Mouse (Mus musculus): ENCODE results near the gene Josd2. TPM values are rescaled to one million over a fixed set of nuclear protein-coding genes. Genes with fewer than 3 reads are reported as not detected.

The Josd2 gene
- total RNA-seq, 2 experiments from 2014 or later, result 73.6 to 86.0 TPM

DNA sequence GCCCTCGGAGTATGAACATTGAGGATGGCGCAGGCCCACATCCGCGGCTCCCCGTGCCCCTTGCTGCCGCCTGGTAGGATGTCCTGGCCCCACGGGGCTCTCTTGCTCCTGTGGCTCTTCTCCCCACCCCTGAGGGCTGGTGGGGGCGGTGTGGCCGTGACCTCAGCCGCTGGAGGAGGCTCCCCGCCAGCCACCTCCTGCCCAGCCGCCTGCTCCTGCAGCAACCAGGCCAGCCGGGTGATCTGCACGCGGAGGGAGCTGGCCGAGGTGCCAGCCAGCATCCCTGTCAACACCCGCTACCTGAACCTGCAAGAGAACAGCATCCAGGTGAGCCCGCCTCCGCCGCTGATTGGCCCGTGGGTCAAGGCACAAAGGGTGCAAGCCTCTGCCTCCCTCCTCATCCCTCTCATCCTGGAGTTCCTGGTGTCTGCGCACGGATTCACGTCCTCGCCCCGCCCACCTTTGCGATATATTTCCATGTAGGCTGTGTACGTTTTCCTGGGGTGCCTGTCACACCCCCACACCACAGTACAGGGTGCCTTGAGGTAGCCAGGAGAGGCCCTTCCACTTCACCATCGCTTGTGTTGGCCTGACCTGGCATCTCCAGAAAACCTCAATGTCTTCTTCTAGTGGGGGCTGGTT lies 22.8 kb upstream of the Josd2 start:
- DNase-seq (ENCODE audit: low spot score in 2 of 2), result no peak

DNA sequence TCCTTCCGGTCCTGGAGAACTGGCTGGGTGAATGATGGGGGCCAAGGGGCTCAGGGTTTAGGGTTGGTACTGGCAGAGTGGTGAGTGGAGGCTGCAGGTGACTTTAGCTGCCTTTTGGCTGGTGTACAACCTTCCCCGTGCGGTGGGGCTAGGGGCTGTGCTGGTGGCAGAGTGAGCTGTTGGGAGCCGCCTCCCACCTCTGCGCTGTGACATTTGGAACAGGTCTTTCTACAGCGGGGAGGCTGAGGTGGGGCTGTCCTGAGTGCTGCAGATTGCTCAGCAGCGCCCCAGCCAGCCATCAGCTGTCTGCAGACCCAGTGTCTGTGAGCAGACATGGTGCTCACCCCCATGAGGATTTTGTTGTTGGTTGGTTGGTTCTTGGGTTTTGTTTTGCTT lies 22.3 kb upstream of the Josd2 start:
- no peak for DNase-seq (ENCODE audit: low spot score in 2 of 2)
- intact Hi-C loops (cut with DNase I), result loop anchor here (2.0 kb wide), 1 partner anchor 17 kb away; no protein-coding TSS in a partner anchor

More for the DNA sequence above, 22.8 kb upstream of the Josd2 start:
- intact Hi-C loops (cut with DNase I), result loop anchor here (2.0 kb wide), 1 partner anchor 18 kb away; no protein-coding TSS in a partner anchor

DNA sequence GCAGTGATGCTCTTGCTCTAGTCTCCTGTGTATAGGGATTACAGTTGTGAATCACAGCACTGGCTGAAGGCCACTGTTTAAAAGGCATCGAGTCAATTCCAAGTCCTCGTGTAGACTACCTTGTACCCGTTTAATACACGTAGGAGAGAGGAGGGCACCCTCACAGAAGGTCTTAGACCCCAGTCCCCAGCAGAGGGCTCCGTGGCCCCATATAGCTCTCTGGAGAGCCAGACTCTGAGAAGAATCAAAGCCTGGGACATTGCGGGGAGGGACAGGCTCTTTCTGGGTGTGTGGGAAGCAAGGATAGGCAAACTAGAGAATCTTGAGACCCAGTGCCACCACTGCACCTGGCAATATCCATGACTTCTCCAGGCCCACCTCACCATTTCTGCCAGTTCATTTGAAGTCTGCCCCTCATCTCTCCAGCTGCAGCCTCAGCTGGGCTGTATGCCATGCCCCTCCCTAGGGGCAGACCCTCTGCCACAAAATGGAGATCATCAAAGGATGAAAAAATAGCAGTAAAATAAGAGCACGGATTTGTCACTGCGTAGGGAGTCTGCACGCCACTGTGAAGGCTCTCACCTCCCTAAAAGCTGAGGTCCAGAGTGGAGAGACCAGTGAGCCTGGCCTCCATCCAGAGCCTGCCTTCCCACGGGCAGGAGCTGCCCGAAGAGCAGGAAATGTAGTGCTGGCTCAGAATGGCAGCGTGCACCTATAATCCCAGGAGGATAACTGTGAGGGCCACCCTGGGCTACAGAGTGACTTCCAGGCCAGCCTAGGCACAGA lies 21.5 kb upstream of the Josd2 start:
- no peak for DNase-seq (ENCODE audit: low spot score in 2 of 2)
- intact Hi-C loops (cut with DNase I), result no loop called here

DNA sequence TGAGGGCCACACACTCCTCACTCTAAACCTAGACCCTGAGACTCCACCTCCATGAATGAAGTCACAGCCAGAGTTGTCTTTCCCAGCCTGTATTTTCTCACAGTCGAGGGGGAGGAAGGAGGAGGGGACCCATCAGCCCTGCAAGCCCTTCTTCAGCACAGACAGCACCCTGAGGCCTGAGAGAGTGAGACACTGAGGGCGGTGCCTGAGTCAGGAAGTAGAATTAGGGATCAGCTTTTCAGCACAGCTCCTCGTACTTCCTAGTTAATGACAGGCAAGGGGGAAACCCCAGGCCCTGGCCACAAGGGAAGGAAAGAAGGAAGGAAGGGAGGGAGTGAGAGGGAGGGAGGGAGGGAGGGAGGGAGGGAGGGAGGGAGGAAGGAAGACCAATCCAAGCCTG lies 14.5 kb upstream of the Josd2 start:
- intact Hi-C loops (cut with DNase I), result no loop called here
- DNase-seq (ENCODE audit: low spot score in 2 of 2), result no peak

DNA sequence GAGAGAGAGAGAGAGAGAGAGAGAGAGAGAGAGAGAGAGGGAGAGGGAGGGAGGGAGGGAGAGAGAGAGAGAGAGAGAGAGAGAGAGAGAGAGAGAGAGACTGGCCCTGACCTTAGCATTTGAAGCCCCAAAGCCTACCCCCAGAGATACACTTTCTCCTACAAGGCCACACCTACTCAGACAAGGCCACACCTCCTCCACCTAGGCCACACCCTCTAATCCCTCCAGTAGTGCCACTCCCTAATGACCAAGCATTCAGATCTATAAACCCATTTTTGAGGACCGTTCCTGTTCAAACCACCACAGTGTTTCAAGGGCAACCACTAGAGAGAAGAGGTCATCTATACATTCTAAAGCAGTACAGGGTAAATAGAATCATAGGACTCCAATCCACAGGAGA lies 11.5 kb upstream of the Josd2 start:
- no peak for DNase-seq (ENCODE audit: low spot score in 2 of 2)
- intact Hi-C loops (cut with DNase I), result no loop called here

DNA sequence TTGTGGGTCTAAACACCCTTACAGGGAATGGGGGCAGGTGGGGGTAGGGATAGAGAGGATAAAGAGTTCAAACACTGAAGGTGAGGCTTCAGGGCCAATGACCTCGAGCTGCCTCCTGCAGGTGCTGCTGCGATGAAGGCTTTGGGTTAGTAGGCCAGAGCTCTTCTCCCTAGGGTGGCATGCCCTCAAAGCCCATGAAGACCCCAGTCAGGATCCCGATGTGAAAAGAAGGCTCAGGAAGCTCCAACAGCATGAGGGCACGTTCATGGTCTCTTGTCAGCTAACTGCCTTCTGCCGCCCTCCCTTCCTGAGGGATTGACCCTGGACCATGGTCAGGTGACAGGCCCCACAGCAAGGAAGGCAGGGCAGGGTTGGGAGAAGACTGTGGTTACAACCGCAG lies 7.7 kb upstream of the Josd2 start:
- DNase-seq (ENCODE audit: low spot score in 2 of 2), result no peak
- intact Hi-C loops (cut with DNase I), result no loop called here

DNA sequence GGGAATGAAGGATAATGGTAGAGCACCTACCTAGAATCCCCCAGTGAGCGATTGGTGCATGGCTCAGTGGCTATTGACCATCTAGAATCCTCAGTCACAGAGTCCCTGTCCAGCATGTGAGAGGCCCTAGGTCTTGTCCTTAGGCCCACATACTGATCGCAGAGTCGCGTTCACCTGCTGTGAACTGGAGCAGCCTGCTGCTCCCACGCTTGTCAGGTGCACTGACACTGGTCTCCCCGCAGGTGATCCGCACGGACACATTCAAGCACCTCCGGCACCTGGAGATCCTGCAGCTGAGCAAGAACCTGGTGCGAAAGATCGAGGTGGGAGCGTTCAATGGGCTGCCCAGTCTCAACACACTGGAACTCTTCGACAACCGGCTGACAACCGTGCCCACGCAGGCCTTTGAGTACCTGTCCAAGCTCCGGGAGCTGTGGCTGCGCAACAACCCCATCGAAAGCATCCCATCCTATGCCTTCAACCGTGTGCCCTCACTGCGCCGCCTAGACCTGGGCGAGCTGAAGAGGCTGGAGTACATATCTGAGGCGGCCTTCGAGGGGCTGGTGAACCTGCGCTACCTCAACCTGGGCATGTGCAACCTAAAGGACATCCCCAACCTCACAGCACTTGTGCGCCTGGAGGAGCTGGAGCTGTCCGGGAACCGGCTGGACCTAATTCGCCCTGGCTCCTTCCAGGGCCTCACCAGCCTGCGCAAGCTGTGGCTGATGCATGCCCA lies 6.8 kb upstream of the Josd2 start:
- DNase-seq (ENCODE audit: low spot score in 2 of 2), result no peak
- intact Hi-C loops (cut with DNase I), result no loop called here

DNA sequence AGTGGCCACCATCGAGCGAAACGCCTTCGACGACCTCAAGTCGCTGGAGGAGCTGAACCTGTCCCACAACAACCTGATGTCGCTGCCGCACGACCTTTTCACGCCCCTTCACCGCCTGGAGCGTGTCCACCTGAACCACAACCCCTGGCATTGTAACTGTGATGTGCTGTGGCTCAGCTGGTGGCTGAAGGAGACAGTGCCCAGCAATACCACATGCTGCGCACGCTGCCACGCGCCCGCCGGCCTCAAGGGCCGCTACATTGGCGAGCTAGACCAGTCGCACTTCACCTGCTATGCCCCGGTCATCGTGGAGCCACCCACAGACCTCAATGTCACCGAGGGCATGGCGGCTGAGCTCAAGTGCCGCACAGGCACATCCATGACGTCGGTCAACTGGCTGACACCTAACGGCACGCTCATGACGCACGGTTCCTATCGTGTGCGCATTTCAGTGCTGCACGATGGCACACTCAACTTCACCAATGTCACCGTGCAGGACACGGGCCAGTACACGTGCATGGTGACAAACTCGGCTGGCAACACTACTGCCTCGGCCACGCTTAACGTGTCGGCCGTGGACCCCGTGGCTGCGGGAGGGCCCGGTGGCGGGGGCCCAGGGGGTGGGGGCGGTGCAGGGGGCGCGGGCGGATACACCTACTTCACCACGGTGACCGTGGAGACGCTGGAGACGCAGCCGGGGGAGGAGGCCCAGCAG lies 6.1 kb upstream of the Josd2 start:
- intact Hi-C loops (cut with DNase I), result loop anchor here (2.0 kb wide), 1 partner anchor 17 kb away; no protein-coding TSS in a partner anchor

DNA sequence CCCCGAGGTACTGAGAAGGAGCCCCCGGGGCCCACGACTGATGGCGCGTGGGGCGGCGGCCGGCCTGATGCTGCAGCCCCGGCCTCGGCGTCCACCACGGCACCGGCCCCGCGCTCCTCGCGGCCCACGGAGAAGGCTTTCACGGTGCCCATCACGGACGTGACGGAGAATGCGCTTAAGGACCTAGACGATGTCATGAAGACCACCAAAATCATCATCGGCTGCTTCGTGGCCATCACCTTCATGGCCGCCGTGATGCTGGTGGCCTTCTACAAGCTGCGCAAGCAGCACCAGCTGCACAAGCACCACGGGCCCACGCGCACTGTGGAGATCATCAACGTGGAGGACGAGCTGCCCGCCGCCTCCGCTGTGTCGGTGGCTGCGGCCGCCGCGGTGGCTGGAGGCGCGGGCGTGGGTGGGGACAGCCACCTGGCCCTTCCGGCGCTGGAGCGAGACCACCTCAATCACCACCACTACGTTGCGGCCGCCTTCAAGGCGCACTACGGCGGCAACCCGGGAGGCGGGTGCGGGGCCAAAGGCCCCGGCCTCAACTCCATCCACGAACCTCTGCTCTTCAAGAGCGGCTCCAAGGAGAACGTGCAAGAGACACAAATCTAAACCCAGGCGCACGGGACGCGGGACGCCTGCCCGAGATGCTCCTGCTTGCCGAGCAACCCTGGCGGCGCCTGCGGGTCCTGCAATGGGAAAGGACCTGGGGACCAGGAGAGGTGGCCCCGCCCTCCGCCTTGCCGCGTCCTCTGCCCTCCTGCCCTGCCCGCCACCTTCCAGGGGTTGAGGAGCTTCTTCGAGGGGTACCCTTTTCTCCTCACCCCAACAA lies 5.3 kb upstream of the Josd2 start:
- no peak for DNase-seq (ENCODE audit: low spot score in 2 of 2)
- intact Hi-C loops (cut with DNase I), result loop anchor here (2.0 kb wide), 1 partner anchor 18 kb away; no protein-coding TSS in a partner anchor

More for the DNA sequence above, 6.1 kb upstream of the Josd2 start:
- DNase-seq (ENCODE audit: low spot score in 2 of 2), result no peak

DNA sequence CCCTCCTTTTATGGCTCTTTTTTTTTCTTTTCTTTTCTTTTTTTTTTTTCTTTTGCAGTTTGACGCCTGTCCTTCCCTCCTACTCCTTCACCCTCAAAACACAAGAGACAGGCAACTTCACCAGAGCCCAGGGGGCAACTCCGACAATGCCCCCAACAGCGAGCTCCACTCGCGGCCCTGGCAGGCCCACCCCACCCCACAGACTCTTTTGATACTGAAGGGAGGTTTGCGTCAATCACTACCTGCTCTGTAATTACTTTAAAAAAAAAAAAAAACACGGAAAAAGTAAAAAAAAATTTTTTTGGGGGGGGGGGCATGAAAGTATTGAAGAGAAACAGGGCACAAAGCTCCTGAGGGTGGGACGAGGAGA lies 4.7 kb upstream of the Josd2 start:
- intact Hi-C loops (cut with DNase I), result loop anchor here (2.0 kb wide), 1 partner anchor 18 kb away; no protein-coding TSS in a partner anchor

DNA sequence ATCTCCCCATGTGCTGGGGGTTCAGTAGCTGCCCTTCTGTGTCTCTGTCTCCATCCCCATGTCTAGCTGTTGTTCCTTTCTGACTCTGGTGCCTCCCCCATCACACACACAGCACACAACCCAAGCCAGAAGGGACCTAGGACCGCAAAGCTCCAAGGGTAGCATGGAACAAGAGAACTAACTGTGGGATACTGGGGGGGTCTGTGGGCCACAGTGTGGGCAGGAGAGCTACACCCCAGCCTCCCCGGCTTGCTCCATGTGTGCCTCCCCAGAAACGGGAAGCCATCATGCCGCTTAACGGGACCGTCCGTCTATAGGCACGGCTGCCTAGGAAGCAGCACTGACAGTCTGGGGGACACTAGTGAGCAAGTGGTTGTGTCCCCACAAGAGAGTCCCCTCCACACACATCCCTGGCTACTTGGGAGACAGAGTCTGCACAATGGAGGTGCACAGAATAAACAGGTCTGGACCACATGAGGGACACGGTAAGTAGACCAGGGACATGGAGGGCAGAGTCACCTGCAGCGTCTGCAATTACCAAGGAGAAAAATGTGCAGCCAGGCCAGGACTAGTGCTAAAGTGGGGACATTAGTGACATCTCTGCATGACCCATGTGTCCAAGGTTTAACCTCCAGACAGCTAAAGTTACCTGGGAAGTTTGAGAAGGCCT lies 4.1 kb upstream of the Josd2 start:
- intact Hi-C loops (cut with DNase I), result loop anchor here (2.0 kb wide), 1 partner anchor 19 kb away; no protein-coding TSS in a partner anchor
- DNase-seq (ENCODE audit: low spot score in 2 of 2), result no peak

More for the DNA sequence above, 4.7 kb upstream of the Josd2 start:
- no peak for DNase-seq (ENCODE audit: low spot score in 2 of 2)

DNA sequence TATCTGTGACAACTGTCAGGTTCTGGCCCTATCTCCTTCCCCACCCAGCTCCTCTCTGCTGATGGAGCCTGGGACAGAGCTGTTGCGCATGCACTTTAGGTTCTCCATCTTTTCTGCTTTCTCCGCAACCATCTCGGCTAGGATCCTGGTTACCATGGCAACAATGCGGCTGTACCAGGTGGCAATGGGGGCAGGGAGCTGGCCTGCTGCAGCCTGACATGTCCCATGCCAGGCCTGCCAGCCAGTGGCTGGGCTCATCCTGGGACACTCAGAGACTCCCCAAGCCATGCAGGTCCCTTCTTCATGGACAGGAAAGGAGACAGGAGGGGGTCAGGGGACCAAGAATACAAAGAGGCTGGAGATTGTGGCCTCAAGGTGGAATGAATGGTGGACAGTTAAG lies 3.3 kb upstream of the Josd2 start:
- intact Hi-C loops (cut with DNase I), result no loop called here
- peak; percentile 84 to 95 for DNase-seq (ENCODE audit: low spot score in 2 of 2)

DNA sequence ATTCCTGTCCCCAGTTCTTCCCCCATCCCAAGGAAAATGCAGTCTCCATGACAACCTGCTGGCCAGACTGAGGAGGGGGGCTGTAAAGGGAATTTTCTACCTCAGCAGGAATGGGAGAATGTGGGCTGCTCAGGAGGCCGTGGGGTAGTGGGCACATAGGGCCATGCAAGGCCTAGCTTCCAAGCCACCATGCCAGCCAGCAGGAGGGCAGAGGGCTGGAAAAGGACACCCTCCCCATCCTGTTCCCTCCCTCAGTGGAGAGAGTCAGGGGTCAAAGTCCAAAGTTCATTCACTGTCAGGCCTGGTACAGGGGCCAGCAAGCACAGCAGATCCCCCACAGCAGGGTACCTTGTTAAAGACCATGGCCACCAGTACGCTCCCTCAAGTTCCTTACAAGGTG lies 2.7 kb upstream of the Josd2 start, which contains the start of gene Aspdh:
TSS of gene Aspdh (plus strand) at position 281 of the 400 bp plus-strand sequence.
- intact Hi-C loops (cut with DNase I), result no loop called here
- no peak for DNase-seq (ENCODE audit: low spot score in 2 of 2)

DNA sequence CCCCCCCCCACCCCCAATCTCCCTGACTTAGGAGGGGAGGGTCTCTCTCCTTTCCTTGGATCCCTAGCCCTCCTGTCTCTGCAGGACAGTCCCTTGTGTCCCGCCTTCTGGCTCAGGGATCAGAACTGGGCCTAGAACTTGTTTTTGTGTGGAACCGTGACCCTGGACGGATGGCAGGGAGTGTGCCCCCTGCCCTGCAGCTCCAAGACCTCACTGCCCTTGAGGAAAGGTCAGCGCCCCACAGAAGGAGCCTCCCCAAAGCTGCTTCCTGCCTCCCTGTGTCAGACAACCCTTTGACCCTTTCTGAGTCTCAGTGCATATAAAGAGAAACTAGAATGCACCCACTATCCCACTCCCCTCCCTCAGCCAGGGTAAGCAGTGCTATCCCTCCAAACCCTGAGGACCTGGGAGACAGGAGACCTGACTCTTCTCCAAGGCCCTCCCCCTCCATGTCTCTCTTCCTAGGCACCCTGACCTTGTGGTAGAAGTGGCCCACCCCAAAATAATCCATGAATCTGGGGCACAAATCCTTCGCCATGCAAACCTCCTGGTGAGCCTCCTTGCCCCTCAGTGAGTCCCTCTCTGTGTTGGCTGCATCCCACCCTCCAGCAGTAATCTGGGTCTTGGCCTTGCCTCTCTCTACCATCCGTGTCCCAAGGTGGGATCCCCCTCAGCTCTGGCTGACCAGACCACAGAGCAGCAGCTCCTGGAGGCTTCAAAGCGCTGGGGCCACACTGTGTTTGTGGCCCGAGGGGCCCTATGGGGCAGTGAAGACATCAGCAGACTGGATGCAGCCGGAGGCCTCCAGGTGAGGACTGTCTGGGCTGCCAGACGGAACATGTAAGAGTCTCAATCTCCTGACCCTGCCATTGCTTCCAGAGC lies 1.5 kb upstream of the Josd2 start:
- intact Hi-C loops (cut with DNase I), result no loop called here
- no peak for DNase-seq (ENCODE audit: low spot score in 2 of 2)

DNA sequence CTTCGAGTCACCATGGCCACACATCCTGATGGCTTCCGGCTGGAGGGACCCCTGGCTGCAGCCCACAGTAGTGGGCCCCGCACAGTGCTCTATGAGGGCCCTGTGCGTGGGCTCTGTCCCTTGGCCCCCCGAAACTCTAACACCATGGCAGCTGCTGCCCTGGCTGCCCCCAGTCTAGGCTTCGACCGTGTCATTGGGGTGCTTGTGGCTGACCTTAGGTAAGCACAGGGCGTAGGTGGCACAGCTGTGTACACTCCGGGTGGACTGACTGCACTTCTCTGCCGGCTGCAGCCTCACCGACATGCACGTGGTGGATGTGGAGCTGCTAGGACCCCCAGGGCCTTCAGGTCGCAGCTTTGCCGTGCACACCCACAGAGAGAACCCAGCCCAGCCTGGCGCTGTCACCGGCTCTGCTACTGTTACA lies 880 bp upstream of the Josd2 start:
- DNase-seq (ENCODE audit: low spot score in 2 of 2), result no peak

DNA sequence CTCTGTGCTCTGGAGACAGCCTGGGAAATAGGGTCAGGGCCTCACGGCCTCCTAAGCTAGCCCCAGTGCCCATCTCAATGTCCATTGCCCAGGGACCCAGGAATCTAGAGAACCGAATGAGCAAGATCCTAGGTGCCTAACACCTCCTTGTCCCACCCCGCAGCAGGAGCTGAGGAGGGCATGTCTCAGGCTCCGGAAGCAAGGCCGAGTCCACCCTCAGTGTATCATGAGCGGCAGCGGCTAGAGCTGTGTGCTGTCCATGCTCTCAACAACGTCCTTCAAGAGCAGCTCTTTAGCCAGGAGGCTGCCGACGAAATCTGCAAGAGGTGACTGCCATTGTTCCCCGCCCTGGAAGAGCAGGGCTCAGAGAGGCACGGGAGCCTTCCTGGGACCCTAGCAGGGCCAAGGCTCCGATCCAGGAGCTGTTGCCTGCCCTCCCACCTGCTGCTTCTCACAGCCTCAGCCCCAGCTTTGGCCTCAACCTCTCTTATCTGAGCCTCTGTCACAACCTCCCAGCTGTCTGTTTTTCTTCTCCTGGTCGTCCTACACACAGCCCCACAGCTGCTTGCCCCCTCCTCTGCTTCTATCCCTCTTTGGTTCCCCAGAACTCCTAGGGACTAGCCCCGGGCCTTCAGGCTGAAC lies 985 bp downstream of the Josd2 start:
- intact Hi-C loops (cut with DNase I), result no loop called here
- DNase-seq (ENCODE audit: low spot score in 2 of 2), result no peak

More for the DNA sequence above, 880 bp upstream of the Josd2 start:
- intact Hi-C loops (cut with DNase I), result no loop called here
